Mouse (Mus musculus) right cerebral cortex, adult 2 months (tissue): ENCODE data around the gene Hdac10.

ENCODE experiments used
- DNase-seq, 2 experiments: peaks; one replicate each; pipeline ENCODE4 v3.0.0; 2021 to 2022; ENCODE audit warnings: low spot score in 2 of 2

The Hdac10 gene

DNA sequence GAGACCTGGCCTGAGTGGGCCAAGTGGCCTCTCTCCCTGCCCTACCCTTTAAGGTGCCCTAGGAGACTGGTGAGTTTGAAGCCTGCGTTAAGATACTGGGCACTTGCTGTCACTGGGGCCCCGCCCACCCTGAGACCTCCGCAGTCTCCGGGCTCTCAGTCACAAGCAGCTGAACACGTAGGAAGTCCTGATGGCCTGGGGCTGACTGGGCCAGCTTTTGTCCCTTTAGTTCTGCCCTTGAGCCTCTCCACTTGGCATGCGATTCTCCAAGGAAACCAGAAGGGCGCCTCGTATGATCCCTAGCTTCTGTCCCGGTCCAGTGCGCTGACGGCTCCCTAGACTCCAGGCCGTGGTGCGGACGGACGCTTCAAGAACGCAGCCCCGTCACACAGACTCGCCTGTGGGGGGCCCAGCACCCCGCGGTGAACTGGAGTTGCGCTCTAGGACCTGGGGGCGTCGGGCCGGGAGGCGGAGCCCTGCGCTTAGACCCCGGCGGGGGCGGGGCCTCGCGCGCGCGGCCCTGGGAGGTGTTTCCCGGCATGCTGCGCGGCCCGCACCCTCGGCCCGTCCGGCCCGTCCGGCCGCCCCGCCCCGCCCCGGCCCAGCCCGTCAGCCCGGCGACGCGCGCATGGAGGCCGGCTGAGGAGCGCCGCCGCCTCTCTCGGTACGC, 52.9 kb downstream of the Hdac10 start:
- peak; percentile 73 for DNase-seq

- no peak for DNase-seq
Measured at GRCm38 (mm10) chr15:89074613-89075477, 53.7 kb downstream of the Hdac10 start, which contains the start of gene Trabd. Trabd (plus strand) TSS chr15:89075124.

DNA sequence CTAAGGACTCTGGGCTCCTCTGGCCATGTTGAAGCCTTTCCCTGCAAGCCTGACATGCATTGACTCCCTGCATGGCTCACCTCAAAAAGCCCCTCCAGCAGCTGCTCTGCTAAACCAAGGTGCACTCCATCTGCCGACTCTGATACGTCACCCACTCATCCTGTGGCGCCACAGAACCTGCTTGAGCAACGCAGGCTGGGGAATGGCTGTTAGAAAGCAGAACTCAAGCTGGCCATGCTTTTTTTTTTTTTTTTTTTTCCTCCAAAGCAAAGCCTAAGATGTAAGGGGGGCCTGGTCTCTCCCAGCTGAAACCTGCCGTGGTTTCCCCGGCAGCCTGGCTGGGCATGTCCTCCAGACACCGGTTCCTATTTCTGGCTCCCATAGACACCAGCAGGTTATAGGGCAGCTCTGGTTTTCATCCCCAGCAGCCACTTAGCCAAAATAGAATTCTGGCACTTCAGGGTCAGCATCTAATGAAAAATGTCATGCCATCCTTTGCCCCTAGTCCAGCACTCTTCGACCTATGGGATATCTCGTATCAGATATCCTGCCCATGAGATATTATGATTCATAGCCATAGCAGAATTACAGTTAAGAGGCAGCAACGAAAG, 54.4 kb downstream of the Hdac10 start:
- no peak for DNase-seq
